Mouse (Mus musculus): Measurements from ENCODE around the gene Tas1r1. TPM values are rescaled to one million over a fixed set of nuclear protein-coding genes. Genes with fewer than 3 reads are reported as not detected.

The Tas1r1 gene
- total RNA-seq, 1 experiment: 1.9 TPM

DNA sequence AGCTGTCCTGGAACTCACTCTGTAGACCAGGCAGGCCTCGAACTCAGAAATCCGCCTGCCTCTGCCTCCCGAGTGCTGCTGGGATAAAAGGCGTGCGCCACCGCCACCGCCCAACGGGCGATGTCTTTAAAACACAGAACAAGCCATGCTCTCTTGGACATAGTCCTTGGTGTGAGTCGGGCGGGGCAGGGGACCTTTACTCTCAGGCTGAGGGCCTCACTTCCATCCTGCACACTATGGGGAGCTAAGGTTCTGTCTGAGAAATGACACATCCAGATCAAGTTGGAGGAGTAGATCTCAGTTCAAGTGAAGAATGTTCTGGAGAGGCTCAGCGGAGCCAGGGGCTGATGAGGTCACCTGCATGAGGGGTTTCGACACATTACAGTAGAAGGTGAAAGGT lies 5.4 kb downstream of the Tas1r1 start:
- no peak overlapping the region for H3K27ac ChIP-seq (ENCODE audit: insufficient read depth, low read depth, low read length, poor library complexity, severe bottlenecking)
- peaks cover 2 to 20% of the 10 kb centered on the region in 2 experiments; a peak in 1 of 4 replicates for H3K4me1 ChIP-seq (ENCODE audit: control insufficient read depth in 2 of 2, insufficient read depth in 2 of 2, low read length in 2 of 2, poor library complexity in 1 of 2)
- in situ Hi-C loops (cut with MboI; ENCODE audit: low sequenced_read_pairs in 2 of 2, unreplicated experiment in 2 of 2): no loop called here
- no peak overlapping the region for H3K9ac ChIP-seq (ENCODE audit: insufficient read depth, low read depth, low read length, poor library complexity, severe bottlenecking)
- DNase-seq (ENCODE audit: low read depth, low spot score): no peak
- H3K4me3 ChIP-seq (ENCODE audit: insufficient read depth in 1 of 2, low read depth in 1 of 2, low read length in 2 of 2, poor library complexity in 1 of 2, severe bottlenecking in 1 of 2): no peak overlapping the region
- TF ChIP-seq HCFC1 (IDR thresholded peaks at IDR 0.05; ENCODE audit: borderline replicate concordance, insufficient read depth, low read length) (no peak), ZNF384 (IDR thresholded peaks at IDR 0.05; ENCODE audit: low read depth, low read length) (no peak), CHD2 (IDR thresholded peaks at IDR 0.05; ENCODE audit: low read depth, low read length) (no peak), MAFK (IDR thresholded peaks at IDR 0.05; ENCODE audit: insufficient read depth, low read depth, low read length) (no peak), ZC3H11A (IDR thresholded peaks at IDR 0.05; ENCODE audit: borderline replicate concordance, low read depth, low read length) (no peak)
- H3K36me3 ChIP-seq (ENCODE audit: control insufficient read depth, insufficient read depth, low read length, poor library complexity, severe bottlenecking): peaks cover 2% of the 10 kb centered on the region; the same call in 1 of the 2 replicates
- H3K9me3 ChIP-seq (ENCODE audit: control insufficient read depth, insufficient read depth, low read depth, low read length): no peaks in the 10 kb centered on the region

DNA sequence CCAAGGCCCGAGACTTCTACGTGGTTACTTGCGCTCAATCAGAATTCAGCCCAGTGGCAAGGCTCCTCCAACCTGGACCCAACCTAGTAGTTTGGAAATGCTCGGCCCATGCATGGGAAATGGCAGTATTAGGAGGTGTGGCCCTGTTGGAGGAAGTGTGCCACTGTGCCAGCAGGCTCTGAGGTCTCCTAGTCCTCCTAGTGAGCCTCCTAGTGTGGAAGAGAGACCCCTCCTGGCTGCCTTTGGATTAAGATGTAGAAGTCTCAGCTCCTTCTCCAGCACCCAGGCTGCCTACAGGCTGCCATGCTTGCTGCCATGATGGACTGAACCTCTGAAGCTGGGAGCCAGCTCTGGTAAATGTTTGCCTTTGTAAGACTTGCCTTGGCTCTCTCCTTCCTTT lies 8.4 kb downstream of the Tas1r1 start:
- H3K9ac ChIP-seq (ENCODE audit: insufficient read depth, low read depth, low read length, poor library complexity, severe bottlenecking): no peak overlapping the region
- H3K4me1 ChIP-seq (ENCODE audit: control insufficient read depth in 2 of 2, insufficient read depth in 2 of 2, low read length in 2 of 2, poor library complexity in 1 of 2): peaks cover 2 to 26% of the 10 kb centered on the region in 2 experiments; a peak in 2 of 4 replicates
- in situ Hi-C loops (cut with MboI; ENCODE audit: low sequenced_read_pairs in 2 of 2, unreplicated experiment in 2 of 2): no loop called here
- no peak overlapping the region for H3K4me3 ChIP-seq (ENCODE audit: insufficient read depth in 1 of 2, low read depth in 1 of 2, low read length in 2 of 2, poor library complexity in 1 of 2, severe bottlenecking in 1 of 2)
- H3K27ac ChIP-seq (ENCODE audit: insufficient read depth, low read depth, low read length, poor library complexity, severe bottlenecking): no peak overlapping the region
- TF ChIP-seq ZC3H11A (IDR thresholded peaks at IDR 0.05; ENCODE audit: borderline replicate concordance, low read depth, low read length) (no peak), MAFK (IDR thresholded peaks at IDR 0.05; ENCODE audit: insufficient read depth, low read depth, low read length) (no peak), HCFC1 (IDR thresholded peaks at IDR 0.05; ENCODE audit: borderline replicate concordance, insufficient read depth, low read length) (no peak), ZNF384 (IDR thresholded peaks at IDR 0.05; ENCODE audit: low read depth, low read length) (no peak), CHD2 (IDR thresholded peaks at IDR 0.05; ENCODE audit: low read depth, low read length) (no peak)
- H3K36me3 ChIP-seq (ENCODE audit: control insufficient read depth, insufficient read depth, low read length, poor library complexity, severe bottlenecking): peaks cover 15% of the 10 kb centered on the region; the same call in 1 of the 2 replicates
- no peaks in the 10 kb centered on the region for H3K9me3 ChIP-seq (ENCODE audit: control insufficient read depth, insufficient read depth, low read depth, low read length)
- DNase-seq (ENCODE audit: low read depth, low spot score): no peak

DNA sequence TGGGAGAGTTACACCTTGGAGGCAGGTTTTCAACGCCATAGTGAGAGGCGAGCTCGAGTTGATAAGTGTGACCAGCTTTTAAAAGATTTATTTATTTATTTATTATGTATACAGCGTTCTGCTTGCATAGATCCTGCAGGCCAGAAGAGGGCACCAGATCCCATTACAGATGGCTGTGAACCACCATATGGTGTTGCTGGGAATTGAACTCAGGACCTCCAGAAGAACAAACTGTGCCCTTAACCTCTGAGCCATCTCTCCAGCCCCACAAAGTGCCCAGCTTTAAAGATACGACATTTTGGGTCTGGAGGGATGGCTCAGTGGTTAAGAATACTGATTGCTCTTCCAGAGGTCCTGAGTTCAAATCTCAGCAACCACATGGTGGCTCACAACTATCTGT lies 9.3 kb downstream of the Tas1r1 start:
- in situ Hi-C loops (cut with MboI; ENCODE audit: low sequenced_read_pairs in 2 of 2, unreplicated experiment in 2 of 2): no loop called here
- Histone ChIP-seq H3K27ac (ENCODE audit: insufficient read depth, low read depth, low read length, poor library complexity, severe bottlenecking) (no peak overlapping the region), H3K4me3 (ENCODE audit: insufficient read depth in 1 of 2, low read depth in 1 of 2, low read length in 2 of 2, poor library complexity in 1 of 2, severe bottlenecking in 1 of 2) (no peak overlapping the region), H3K4me1 (ENCODE audit: control insufficient read depth in 2 of 2, insufficient read depth in 2 of 2, low read length in 2 of 2, poor library complexity in 1 of 2) (peaks cover 2 to 26% of the 10 kb centered on the region in 2 experiments; a peak in 2 of 4 replicates), H3K9me3 (ENCODE audit: control insufficient read depth, insufficient read depth, low read depth, low read length) (no peaks in the 10 kb centered on the region), H3K9ac (ENCODE audit: insufficient read depth, low read depth, low read length, poor library complexity, severe bottlenecking) (no peak overlapping the region), H3K36me3 (ENCODE audit: control insufficient read depth, insufficient read depth, low read length, poor library complexity, severe bottlenecking) (peaks cover 18% of the 10 kb centered on the region; the same call in 1 of the 2 replicates)
- TF ChIP-seq MAFK (IDR thresholded peaks at IDR 0.05; ENCODE audit: insufficient read depth, low read depth, low read length): no peak
- no peak for TF ChIP-seq ZC3H11A (IDR thresholded peaks at IDR 0.05; ENCODE audit: borderline replicate concordance, low read depth, low read length)
- no peak for TF ChIP-seq HCFC1 (IDR thresholded peaks at IDR 0.05; ENCODE audit: borderline replicate concordance, insufficient read depth, low read length)
- TF ChIP-seq ZNF384 (IDR thresholded peaks at IDR 0.05; ENCODE audit: low read depth, low read length): no peak
- TF ChIP-seq CHD2 (IDR thresholded peaks at IDR 0.05; ENCODE audit: low read depth, low read length): no peak
- no peak for DNase-seq (ENCODE audit: low read depth, low spot score)

DNA sequence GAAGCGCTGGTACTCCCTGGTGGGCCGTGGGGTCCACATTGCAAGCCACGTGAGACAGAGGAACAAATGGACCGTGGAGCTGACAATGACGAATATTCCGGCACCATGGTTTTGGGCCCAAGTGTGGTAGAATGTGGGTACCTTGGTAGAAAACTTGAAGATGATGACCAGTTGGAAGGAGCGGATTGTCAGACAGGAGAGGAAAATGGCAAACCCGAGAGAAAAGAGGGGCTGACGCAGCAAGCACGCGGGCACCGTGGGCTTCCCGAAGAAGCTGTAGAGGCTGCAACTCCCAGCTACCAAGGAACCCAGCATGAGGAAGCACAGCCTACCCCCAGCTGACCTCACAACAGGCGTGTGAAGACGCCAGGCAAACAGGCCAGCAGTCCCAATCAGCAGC lies 9.9 kb downstream of the Tas1r1 start:
- TF ChIP-seq ZNF384 (IDR thresholded peaks at IDR 0.05; ENCODE audit: low read depth, low read length): no peak
- TF ChIP-seq ZC3H11A (IDR thresholded peaks at IDR 0.05; ENCODE audit: borderline replicate concordance, low read depth, low read length): no peak
- no peak for TF ChIP-seq HCFC1 (IDR thresholded peaks at IDR 0.05; ENCODE audit: borderline replicate concordance, insufficient read depth, low read length)
- TF ChIP-seq MAFK (IDR thresholded peaks at IDR 0.05; ENCODE audit: insufficient read depth, low read depth, low read length): no peak
- TF ChIP-seq CHD2 (IDR thresholded peaks at IDR 0.05; ENCODE audit: low read depth, low read length): no peak
- peaks cover 19% of the 10 kb centered on the region; the same call in 1 of the 2 replicates for H3K36me3 ChIP-seq (ENCODE audit: control insufficient read depth, insufficient read depth, low read length, poor library complexity, severe bottlenecking)
- peak overlapping the region; percentile 57 to 82; a peak in 3 of 4 replicates for H3K4me3 ChIP-seq (ENCODE audit: insufficient read depth in 1 of 2, low read depth in 1 of 2, low read length in 2 of 2, poor library complexity in 1 of 2, severe bottlenecking in 1 of 2)
- in situ Hi-C loops (cut with MboI; ENCODE audit: low sequenced_read_pairs in 2 of 2, unreplicated experiment in 2 of 2): no loop called here
- peaks cover 2 to 26% of the 10 kb centered on the region in 2 experiments; a peak in 2 of 4 replicates for H3K4me1 ChIP-seq (ENCODE audit: control insufficient read depth in 2 of 2, insufficient read depth in 2 of 2, low read length in 2 of 2, poor library complexity in 1 of 2)
- H3K9me3 ChIP-seq (ENCODE audit: control insufficient read depth, insufficient read depth, low read depth, low read length): no peaks in the 10 kb centered on the region
- no peak overlapping the region for H3K27ac ChIP-seq (ENCODE audit: insufficient read depth, low read depth, low read length, poor library complexity, severe bottlenecking)
- peak overlapping the region; percentile 25; the same call in 1 of the 2 replicates for H3K9ac ChIP-seq (ENCODE audit: insufficient read depth, low read depth, low read length, poor library complexity, severe bottlenecking)
- DNase-seq (ENCODE audit: low read depth, low spot score): no peak
